Mouse (Mus musculus) MEL (cell line): ENCODE data around the gene Maml2. TPM values are rescaled to one million over a fixed set of nuclear protein-coding genes. Genes with fewer than 3 reads are reported as not detected.

Source experiments
- DNase-seq: peaks from one replicate; pipeline ENCODE4 v3.0.0; 2011; ENCODE audit warnings: low read depth, low spot score
- H3K27ac ChIP-seq: 2 replicates; pipeline ENCODE4 v1.5.1; 2012; ENCODE audit warnings: low read depth, mild to moderate bottlenecking, control low read depth, low read length, moderate library complexity; ENCODE audit not compliant: control insufficient read depth
- H3K27me3 ChIP-seq, 2 experiments: fragments of 150-350 bp in 1 of 2; sonication (generic) in 1 of 2; 2 replicates each; pipeline ENCODE4 v1.6.1; 2012; ENCODE audit warnings: low read length in 2 of 2, mild to moderate bottlenecking in 2 of 2, improper control_type of control experiment in 1 of 2, moderate library complexity in 1 of 2; ENCODE audit not compliant: insufficient read depth in 2 of 2, control insufficient read depth in 1 of 2
- H3K36me3 ChIP-seq, 2 experiments: 2 replicates each; pipeline ENCODE4 v1.6.1; 2012 to 2014; ENCODE audit warnings: low read length in 2 of 2, improper control_type of control experiment in 1 of 2, inconsistent platforms in 1 of 2, mild to moderate bottlenecking in 1 of 2; ENCODE audit not compliant: insufficient read depth in 2 of 2, control insufficient read depth in 1 of 2
- H3K4me1 ChIP-seq, 2 experiments: fragments of 150-350 bp in 1 of 2; sonication (generic) in 1 of 2; 2 replicates each; pipeline ENCODE4 v1.6.1; 2012; ENCODE audit warnings: low read length in 2 of 2, improper control_type of control experiment in 1 of 2, mild to moderate bottlenecking in 1 of 2; ENCODE audit not compliant: insufficient read depth in 2 of 2, control insufficient read depth in 1 of 2
- H3K4me3 ChIP-seq, 2 experiments: fragments of 150-350 bp in 1 of 2; sonication (generic) in 1 of 2; 2 replicates each; pipeline ENCODE4 v1.5.1; 2012; ENCODE audit warnings: low read depth in 2 of 2, low read length in 2 of 2, mild to moderate bottlenecking in 2 of 2, moderate library complexity in 2 of 2, control low read depth in 1 of 2, improper control_type of control experiment in 1 of 2; ENCODE audit not compliant: control insufficient read depth in 1 of 2, insufficient read depth in 1 of 2
- H3K79me2 ChIP-seq: 2 replicates; pipeline ENCODE4 v1.6.1; 2012; ENCODE audit warnings: mild to moderate bottlenecking, low read length, moderate library complexity; ENCODE audit not compliant: control insufficient read depth, poor library complexity, insufficient read depth
- H3K9ac ChIP-seq: 2 replicates; pipeline ENCODE4 v1.6.1; 2012; ENCODE audit warnings: low read depth, mild to moderate bottlenecking, control low read depth, low read length, moderate library complexity; ENCODE audit not compliant: control insufficient read depth, poor library complexity, severe bottlenecking
- H3K9me3 ChIP-seq: fragments of 150-350 bp; sonication (generic); replicated peaks from 2 replicates; pipeline ENCODE4 v1.6.1; 2012; ENCODE audit warnings: mild to moderate bottlenecking, low read length, improper control_type of control experiment, moderate library complexity; ENCODE audit not compliant: insufficient read depth
- CHD1 ChIP-seq: IDR thresholded peaks from 2 replicates; pipeline ENCODE4 v1.6.1; 2012; ENCODE audit warnings: low read depth, mild to moderate bottlenecking, inconsistent platforms, low read length, improper control_type of control experiment
- CHD2 ChIP-seq: IDR thresholded peaks from 2 replicates; pipeline ENCODE4 v1.6.1; 2011; ENCODE audit warnings: low read length, improper control_type of control experiment
- CTCF ChIP-seq, 3 experiments: IDR thresholded peaks in 2 of 3; conservative IDR thresholded peaks in 1 of 3; 2 replicates each; pipeline ENCODE4 v1.5.1; 2011 to 2012; ENCODE audit warnings: low read length in 3 of 3, low read depth in 2 of 3, mild to moderate bottlenecking in 2 of 3, improper control_type of control experiment in 1 of 3, inconsistent platforms in 1 of 3, mixed read lengths in 1 of 3, moderate library complexity in 1 of 3; ENCODE audit not compliant: control insufficient read depth in 1 of 3, insufficient read depth in 1 of 3, poor library complexity in 1 of 3, severe bottlenecking in 1 of 3
- E2F4 ChIP-seq: IDR thresholded peaks from 2 replicates; pipeline ENCODE4 v1.6.1; 2011; ENCODE audit warnings: low read depth, low read length, improper control_type of control experiment, borderline replicate concordance
- ELF1 ChIP-seq: IDR thresholded peaks from 2 replicates; pipeline ENCODE4 v1.6.1; 2014; ENCODE audit warnings: low read depth, mild to moderate bottlenecking, inconsistent platforms, low read length, improper control_type of control experiment, moderate library complexity
- EP300 ChIP-seq, 2 experiments: IDR thresholded peaks; 2 replicates each; pipeline ENCODE4 v1.6.1; 2011; ENCODE audit warnings: improper control_type of control experiment in 2 of 2, low read length in 2 of 2, low read depth in 1 of 2, mild to moderate bottlenecking in 1 of 2
- ETS1 ChIP-seq: IDR thresholded peaks from 2 replicates; pipeline ENCODE4 v1.6.1; 2012; ENCODE audit warnings: low read depth, mild to moderate bottlenecking, inconsistent platforms, low read length, improper control_type of control experiment, moderate library complexity
- GATA1 ChIP-seq: IDR thresholded peaks from 2 replicates; pipeline ENCODE4 v1.6.1; 2011; ENCODE audit warnings: low read depth, low read length, improper control_type of control experiment
- HCFC1 ChIP-seq: IDR thresholded peaks from 2 replicates; pipeline ENCODE4 v1.6.1; 2012; ENCODE audit warnings: low read depth, mild to moderate bottlenecking, inconsistent platforms, low read length, improper control_type of control experiment, moderate library complexity
- JUND ChIP-seq: IDR thresholded peaks from 2 replicates; pipeline ENCODE4 v1.6.1; 2011; ENCODE audit warnings: low read depth, mild to moderate bottlenecking, improper control_type of control experiment, low read length
- KAT2A ChIP-seq: conservative IDR thresholded peaks from 2 replicates; pipeline ENCODE4 v1.6.1; 2012; ENCODE audit warnings: low read depth, low read length, improper control_type of control experiment, inconsistent platforms
- MAFK ChIP-seq: IDR thresholded peaks from 2 replicates; pipeline ENCODE4 v1.6.1; 2011; ENCODE audit warnings: low read depth, mild to moderate bottlenecking, low read length, improper control_type of control experiment, borderline replicate concordance
- MAX ChIP-seq: IDR thresholded peaks from 2 replicates; pipeline ENCODE4 v1.6.1; 2011; ENCODE audit warnings: low read length, improper control_type of control experiment
- MAZ ChIP-seq: IDR thresholded peaks from 2 replicates; pipeline ENCODE4 v1.6.1; 2012; ENCODE audit warnings: low read depth, mild to moderate bottlenecking, inconsistent platforms, low read length, improper control_type of control experiment
- MEF2A ChIP-seq: IDR thresholded peaks from 2 replicates; pipeline ENCODE4 v1.6.1; 2014; ENCODE audit warnings: low read depth, mild to moderate bottlenecking, inconsistent platforms, low read length, improper control_type of control experiment; ENCODE audit not compliant: poor library complexity, insufficient replicate concordance, severe bottlenecking; ENCODE audit errors: extremely low read depth
- MXI1 ChIP-seq: IDR thresholded peaks from 2 replicates; pipeline ENCODE4 v1.6.1; 2011; ENCODE audit warnings: mild to moderate bottlenecking, low read depth, low read length, improper control_type of control experiment
- MYB ChIP-seq: IDR thresholded peaks from 2 replicates; pipeline ENCODE4 v1.6.1; 2011; ENCODE audit warnings: mild to moderate bottlenecking, low read depth, low read length, improper control_type of control experiment
- POLR2AphosphoS2 ChIP-seq: IDR thresholded peaks from 2 replicates; pipeline ENCODE4 v1.6.1; 2011; ENCODE audit warnings: low read length, improper control_type of control experiment
- RAD21 ChIP-seq: IDR thresholded peaks from 2 replicates; pipeline ENCODE4 v1.6.1; 2011; ENCODE audit warnings: mild to moderate bottlenecking, low read depth, low read length, improper control_type of control experiment
- RCOR1 ChIP-seq: IDR thresholded peaks from 2 replicates; pipeline ENCODE4 v1.6.1; 2012; ENCODE audit warnings: low read depth, mild to moderate bottlenecking, inconsistent platforms, low read length, improper control_type of control experiment
- SIN3A ChIP-seq: IDR thresholded peaks from 2 replicates; pipeline ENCODE4 v1.6.1; 2012; ENCODE audit warnings: low read length, improper control_type of control experiment, inconsistent platforms
- SMC3 ChIP-seq: IDR thresholded peaks from 2 replicates; pipeline ENCODE4 v1.6.1; 2011; ENCODE audit warnings: low read depth, low read length, improper control_type of control experiment
- TBP ChIP-seq: IDR thresholded peaks from 2 replicates; pipeline ENCODE4 v1.8.0; 2011; ENCODE audit warnings: low read depth, low read length, improper control_type of control experiment
- TCF12 ChIP-seq: IDR thresholded peaks from 2 replicates; pipeline ENCODE4 v1.6.1; 2014; ENCODE audit warnings: low read depth, mild to moderate bottlenecking, inconsistent platforms, low read length, improper control_type of control experiment, moderate library complexity
- UBTF ChIP-seq: IDR thresholded peaks from 2 replicates; pipeline ENCODE4 v1.6.1; 2012; ENCODE audit warnings: low read depth, mild to moderate bottlenecking, inconsistent platforms, low read length, improper control_type of control experiment, moderate library complexity, borderline replicate concordance; ENCODE audit not compliant: insufficient read depth
- USF2 ChIP-seq, 2 experiments: IDR thresholded peaks; 2 replicates each; pipeline ENCODE4 v1.6.1; 2011 to 2012; ENCODE audit warnings: improper control_type of control experiment in 2 of 2, low read length in 2 of 2, borderline replicate concordance in 1 of 2, inconsistent platforms in 1 of 2, low read depth in 1 of 2, mild to moderate bottlenecking in 1 of 2; ENCODE audit not compliant: insufficient read depth in 1 of 2
- ZC3H11A ChIP-seq: IDR thresholded peaks from 2 replicates; pipeline ENCODE4 v1.6.1; 2012; ENCODE audit warnings: low read depth, mild to moderate bottlenecking, inconsistent platforms, low read length, improper control_type of control experiment
- ZKSCAN1 ChIP-seq: IDR thresholded peaks from 2 replicates; pipeline ENCODE4 v1.6.1; 2012; ENCODE audit warnings: low read depth, mild to moderate bottlenecking, inconsistent platforms, low read length, improper control_type of control experiment, moderate library complexity
- ZMIZ1 ChIP-seq: IDR thresholded peaks from 2 replicates; pipeline ENCODE4 v1.6.1; 2012; ENCODE audit warnings: low read depth, mild to moderate bottlenecking, inconsistent platforms, low read length, improper control_type of control experiment, moderate library complexity
- ZNF384 ChIP-seq: IDR thresholded peaks from 2 replicates; pipeline ENCODE4 v1.6.1; 2012; ENCODE audit warnings: low read depth, mild to moderate bottlenecking, inconsistent platforms, low read length, improper control_type of control experiment
- polyA plus RNA-seq, 2 experiments: library from polyadenylated mRNA; stranded (reverse) in 1 of 2; unstranded in 1 of 2; fragments of >175 nt in 1 of 2; fragments of >200 nt in 1 of 2; gene quantifications; 2 replicates each; pipeline versions ENCODE4 v1.2.1 to v1.2.4; 2012; ENCODE audit warnings: low replicate concordance in 2 of 2, low read depth in 1 of 2; ENCODE audit not compliant: insufficient read length in 2 of 2, insufficient read depth in 1 of 2, missing spikeins in 1 of 2
- total RNA-seq: library from RNA; depleted of rRNA; stranded (reverse); fragments of 300-350 nt; gene quantifications from 2 replicates; pipeline ENCODE4 v1.2.3, GENCODE M21; 2012

Maml2 gene
- total and polyA plus RNA-seq, 3 experiments = 0.08 to 0.47 TPM; not detected in 1

DNA sequence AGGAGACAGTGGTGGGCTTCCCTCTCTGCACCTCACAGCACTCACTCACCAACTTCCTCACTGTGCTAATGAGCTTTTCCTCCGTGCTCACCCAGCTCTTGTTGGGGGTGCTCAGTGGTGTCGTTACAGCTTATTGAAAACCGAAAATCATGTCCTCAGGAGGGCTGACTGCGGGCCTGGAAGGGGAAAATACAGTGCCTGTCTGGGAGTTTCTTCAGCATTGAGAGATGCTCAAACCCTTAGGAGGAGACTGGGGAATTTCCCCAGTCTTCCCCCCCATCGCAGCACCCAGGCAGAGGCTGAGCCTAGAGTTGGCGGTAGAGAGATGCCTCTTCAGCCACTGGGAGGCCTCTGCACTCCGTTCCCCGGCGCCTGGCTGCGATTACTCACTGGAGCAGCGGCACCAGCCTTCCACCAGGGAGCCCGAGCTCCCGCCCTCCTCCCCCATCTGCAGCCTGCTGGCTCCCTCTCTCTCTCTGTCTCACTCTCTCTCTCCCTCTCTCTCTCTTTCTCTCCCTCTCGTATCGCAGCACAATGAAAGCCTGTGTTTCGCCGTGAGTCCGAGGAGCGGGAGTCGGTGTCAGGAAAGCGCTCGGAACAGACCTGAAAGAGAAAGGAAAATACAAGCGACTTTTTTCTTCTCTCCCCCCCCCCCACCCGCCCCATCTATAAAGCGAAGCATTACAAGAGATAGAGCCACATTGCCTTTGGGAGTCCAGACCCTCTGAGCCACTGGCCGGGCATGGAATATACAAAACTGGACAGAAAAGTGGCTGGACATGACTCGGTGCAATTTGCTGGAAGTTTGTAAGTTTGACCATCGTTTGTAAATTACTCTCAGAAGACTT, 1.3 kb upstream of the Maml2 start:
- DNase-seq = peak; percentile 95
- Histone ChIP-seq H3K27ac (peak overlapping the region; percentile 44), H3K4me3 (peak overlapping the region; percentile 67 to 92), H3K4me1 (peaks cover 8 to 11% of the 10 kb centered on the region in 2 experiments), H3K27me3 (no peaks in the 10 kb centered on the region), H3K9me3 (no peaks in the 10 kb centered on the region), H3K36me3 (peaks cover 0 to 4% of the 10 kb centered on the region in 2 experiments; a peak in 1 of 4 replicates)
- TF ChIP-seq JUND (peak; percentile 79), POLR2AphosphoS2 (no peak), E2F4 (no peak), ELF1 (peak; percentile 12; the same call in 1 of the 2 replicates), ZNF384 (no peak; the same call in 1 of the 2 replicates), MXI1 (peak; percentile 43), MAX (peak; percentile 38), USF2 (IDR thresholded peaks at IDR 0.05; ENCODE audit: borderline replicate concordance in 1 of 2, insufficient read depth in 1 of 2, low read depth in 1 of 2, low read length in 2 of 2) (no peak), RAD21 (peak; percentile 55), RCOR1 (peak; percentile 41), TCF12 (0 out of 2 replicates have a peak, but pooled peaks have one; percentile 11), UBTF (peak; percentile 97; the same call in 1 of the 2 replicates), TBP (peak; percentile 66; the same call in 1 of the 2 replicates), ZC3H11A (peak; percentile 12; the same call in 1 of the 2 replicates), SIN3A (peak; percentile 47; the same call in 1 of the 2 replicates), CHD1 (peak; percentile 37; the same call in 1 of the 2 replicates), SMC3 (peak; percentile 62), MYB (no peak; the same call in 1 of the 2 replicates), MEF2A (peak; percentile 38; the same call in 1 of the 2 replicates), CTCF (IDR thresholded peaks at IDR 0.05 in 2 of 3, conservative IDR thresholded peaks at IDR 0.05 in 1 of 3; ENCODE audit: control insufficient read depth in 1 of 3, insufficient read depth in 1 of 3, low read depth in 2 of 3, low read length in 3 of 3, poor library complexity in 1 of 3, severe bottlenecking in 1 of 3) (peak; percentile 39 to 63 (median 61)), MAFK (no peak), GATA1 (no peak), ZMIZ1 (0 out of 2 replicates have a peak, but pooled peaks have one; percentile 29), EP300 (IDR thresholded peaks at IDR 0.05; ENCODE audit: low read depth in 1 of 2, low read length in 2 of 2) (peak in 1 of 2 experiments; percentile 28; a peak in 2 of 4 replicates), ETS1 (no peak), MAZ (0 out of 2 replicates have a peak, but pooled peaks have one; percentile 51), HCFC1 (no peak), ZKSCAN1 (no peak), KAT2A (no peak), CHD2 (no peak)
- TF ChIP-seq, all 39 proteins: peak for 18
- Histone ChIP-seq H3K79me2 (no peaks in the 10 kb centered on the region; the same call in 1 of the 2 replicates), H3K9ac (peak overlapping the region; percentile 75)
